Mouse (Mus musculus) frontal cortex, postnatal 36 days (tissue): ENCODE measurements around the gene Dlg5.

Source experiments
- DNase-seq, 2 experiments: peaks; one replicate each; pipeline ENCODE4 v3.0.0; 2022; ENCODE audit warnings: low spot score in 2 of 2

Gene Dlg5

GRCm38 (mm10) chr14:24245177-24246081 lies at the start of gene Dlg5:
Gene Dlg5 (minus strand): TSS chr14:24245920.
- DNase-seq: peak; percentile 54 to 56

- no peak for DNase-seq
Measured at GRCm38 (mm10) chr14:24293631-24294030, 47.9 kb upstream of the Dlg5 start.

GRCm38 (mm10) chr14:24292914-24293313 lies 47.2 kb upstream of the Dlg5 start, which contains the start of gene E330034G19Rik:
Gene E330034G19Rik (plus strand): TSS chr14:24293214.
- DNase-seq: no peak

- DNase-seq: no peak
Measured at GRCm38 (mm10) chr14:24290726-24291125, 45.0 kb upstream of the Dlg5 start.

- no peak for DNase-seq
Measured at GRCm38 (mm10) chr14:24286136-24286535, 40.4 kb upstream of the Dlg5 start.

GRCm38 (mm10) chr14:24282276-24282675 lies 36.6 kb upstream of the Dlg5 start:
- no peak for DNase-seq

GRCm38 (mm10) chr14:24281278-24281677 lies 35.6 kb upstream of the Dlg5 start:
- DNase-seq: no peak

GRCm38 (mm10) chr14:24275534-24275933 lies 29.8 kb upstream of the Dlg5 start:
- no peak for DNase-seq

GRCm38 (mm10) chr14:24273575-24273974 lies 27.9 kb upstream of the Dlg5 start:
- peak in 1 of 2 experiments; percentile 51 for DNase-seq

- DNase-seq: no peak
Measured at GRCm38 (mm10) chr14:24269571-24269970, 23.9 kb upstream of the Dlg5 start.

GRCm38 (mm10) chr14:24262915-24263314 lies 17.2 kb upstream of the Dlg5 start:
- DNase-seq: no peak

GRCm38 (mm10) chr14:24262382-24262781 lies 16.7 kb upstream of the Dlg5 start:
- no peak for DNase-seq

GRCm38 (mm10) chr14:24260391-24260790 lies 14.7 kb upstream of the Dlg5 start:
- DNase-seq: no peak

- DNase-seq: no peak
Measured at GRCm38 (mm10) chr14:24255956-24256355, 10.2 kb upstream of the Dlg5 start.

GRCm38 (mm10) chr14:24253611-24254202 lies 8.0 kb upstream of the Dlg5 start:
- no peak for DNase-seq

- no peak for DNase-seq
Measured at GRCm38 (mm10) chr14:24251326-24251725, 5.6 kb upstream of the Dlg5 start.

GRCm38 (mm10) chr14:24249926-24250325 lies 4.2 kb upstream of the Dlg5 start:
- DNase-seq: no peak

- DNase-seq: peak; percentile 36 to 40
Measured at GRCm38 (mm10) chr14:24244330-24245176, 1.2 kb downstream of the Dlg5 start.

GRCm38 (mm10) chr14:24242016-24242415 lies 3.7 kb downstream of the Dlg5 start:
- no peak for DNase-seq

- DNase-seq: no peak
Measured at GRCm38 (mm10) chr14:24240831-24241230, 4.9 kb downstream of the Dlg5 start.

GRCm38 (mm10) chr14:24239651-24240050 lies 6.1 kb downstream of the Dlg5 start:
- DNase-seq: no peak

- DNase-seq: no peak
Measured at GRCm38 (mm10) chr14:24235954-24236353, 9.8 kb downstream of the Dlg5 start.
